Mouse (Mus musculus): ENCODE measurements around the gene Mecom. TPM values are rescaled to one million over a fixed set of nuclear protein-coding genes. Genes with fewer than 3 reads are reported as not detected.
A peak's percentile ranks its signal among the peaks of the same experiment; 100 is the strongest.

Mecom gene
- polyA plus RNA-seq, 1 experiment from 2014 or later = 44.4 TPM

DNA sequence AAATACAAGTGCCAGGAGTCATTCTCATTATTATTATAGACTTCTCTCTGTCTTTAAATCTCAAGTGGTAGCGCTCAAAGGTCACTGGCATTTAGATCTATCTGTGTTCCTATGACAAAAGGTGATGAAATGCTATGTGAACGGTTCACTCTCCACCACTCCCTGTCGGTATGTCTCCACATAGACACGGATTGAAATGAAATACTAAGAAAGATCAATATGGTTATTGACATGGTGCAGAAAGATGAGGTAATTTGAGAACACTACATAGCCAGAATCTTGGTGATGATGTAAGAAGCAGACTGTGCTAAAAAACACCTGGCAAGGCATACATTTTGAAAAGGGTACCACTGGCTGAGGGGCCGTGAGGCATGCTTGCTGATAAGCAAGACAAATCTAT lies 294.1 kb downstream of the Mecom start:
- no peaks in the 10 kb centered on the region for H3K36me3 ChIP-seq
- H3K27me3 ChIP-seq = no peaks in the 10 kb centered on the region; the same call in 1 of the 2 replicates
- no peak overlapping the region for H3K9ac ChIP-seq
- no peak for ATAC-seq (ENCODE audit: low FRiP score)
- H3K9me3 ChIP-seq (replicated peaks) = no peaks in the 10 kb centered on the region
- no peak overlapping the region for H3K27ac ChIP-seq
- WGBS = 76% methylated on average over 5 of the region's 5 CpGs
- no peak overlapping the region for H3K4me2 ChIP-seq (replicated peaks)
- H3K4me3 ChIP-seq = no peak overlapping the region
- H3K4me1 ChIP-seq = peaks cover 6% of the 10 kb centered on the region; the same call in 1 of the 2 replicates

DNA sequence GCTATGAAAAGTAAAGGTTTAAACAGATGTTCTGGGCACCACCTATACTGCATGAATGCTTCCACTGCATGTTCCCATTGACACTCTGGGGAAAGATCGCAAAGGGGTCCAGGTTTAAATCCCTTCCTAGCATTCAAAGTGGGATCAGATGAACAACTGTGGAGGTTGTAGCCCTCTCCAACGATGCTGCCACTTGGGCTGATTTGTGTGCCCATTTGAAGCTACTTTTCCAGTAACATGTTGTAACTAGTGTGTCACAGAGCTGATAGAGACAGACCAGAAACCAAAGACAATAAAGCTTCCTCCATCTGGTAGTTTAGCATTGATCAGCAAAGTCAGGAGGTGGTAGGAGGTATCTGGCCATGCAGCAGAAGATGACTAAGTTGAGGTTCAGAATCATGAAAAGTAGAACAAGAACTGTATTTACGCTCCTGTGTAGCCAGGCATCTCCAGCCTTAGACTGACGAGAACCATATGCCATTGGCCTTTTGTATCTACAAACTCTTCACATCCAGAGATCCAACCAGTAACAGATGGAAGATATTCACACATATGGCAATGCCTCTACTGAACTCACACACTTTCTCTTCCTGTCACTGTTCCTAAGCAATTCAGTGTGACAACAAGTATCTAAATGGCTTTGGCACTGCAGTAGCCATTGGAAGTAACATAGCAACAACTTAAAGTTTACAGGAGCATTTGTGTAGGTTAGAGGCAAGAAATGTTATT lies 299.0 kb downstream of the Mecom start:
- Histone ChIP-seq H3K9ac (no peak overlapping the region), H3K27me3 (no peaks in the 10 kb centered on the region; the same call in 1 of the 2 replicates), H3K4me3 (no peak overlapping the region), H3K27ac (no peak overlapping the region), H3K9me3 (replicated peaks) (no peaks in the 10 kb centered on the region), H3K4me1 (peaks cover 5% of the 10 kb centered on the region; the same call in 1 of the 2 replicates), H3K36me3 (no peaks in the 10 kb centered on the region), H3K4me2 (replicated peaks) (no peak overlapping the region)
- 87% methylated on average over 4 of the region's 4 CpGs for WGBS
- no peak for ATAC-seq (ENCODE audit: low FRiP score)

DNA sequence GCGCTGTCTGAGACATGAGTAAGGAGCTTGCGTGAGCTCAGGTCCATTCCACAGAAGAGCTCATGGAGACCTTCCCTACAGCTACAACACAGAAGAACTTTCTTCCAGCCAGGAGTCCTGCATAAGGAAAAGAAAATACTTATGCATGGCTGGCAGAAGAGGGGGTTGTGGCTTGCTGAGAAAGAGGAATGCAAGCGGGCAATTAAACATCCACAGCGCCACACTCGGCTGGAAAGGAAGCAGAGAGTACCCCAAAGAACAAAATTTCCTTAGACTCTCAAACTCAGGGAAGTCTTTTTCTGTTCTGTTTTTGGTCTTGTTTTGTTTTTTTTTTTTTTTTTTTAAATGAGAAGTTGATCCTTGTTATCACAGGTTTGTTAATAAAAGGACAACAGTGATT lies 300.6 kb downstream of the Mecom start:
- peaks cover 5% of the 10 kb centered on the region; the same call in 1 of the 2 replicates for H3K4me1 ChIP-seq
- ATAC-seq (ENCODE audit: low FRiP score) = no peak
- no peak overlapping the region for H3K27ac ChIP-seq
- H3K9me3 ChIP-seq (replicated peaks) = no peaks in the 10 kb centered on the region
- H3K9ac ChIP-seq = no peak overlapping the region
- H3K4me2 ChIP-seq (replicated peaks) = no peak overlapping the region
- H3K27me3 ChIP-seq = no peaks in the 10 kb centered on the region; the same call in 1 of the 2 replicates
- 81% methylated on average over 5 of the region's 5 CpGs for WGBS
- no peaks in the 10 kb centered on the region for H3K36me3 ChIP-seq
- no peak overlapping the region for H3K4me3 ChIP-seq

DNA sequence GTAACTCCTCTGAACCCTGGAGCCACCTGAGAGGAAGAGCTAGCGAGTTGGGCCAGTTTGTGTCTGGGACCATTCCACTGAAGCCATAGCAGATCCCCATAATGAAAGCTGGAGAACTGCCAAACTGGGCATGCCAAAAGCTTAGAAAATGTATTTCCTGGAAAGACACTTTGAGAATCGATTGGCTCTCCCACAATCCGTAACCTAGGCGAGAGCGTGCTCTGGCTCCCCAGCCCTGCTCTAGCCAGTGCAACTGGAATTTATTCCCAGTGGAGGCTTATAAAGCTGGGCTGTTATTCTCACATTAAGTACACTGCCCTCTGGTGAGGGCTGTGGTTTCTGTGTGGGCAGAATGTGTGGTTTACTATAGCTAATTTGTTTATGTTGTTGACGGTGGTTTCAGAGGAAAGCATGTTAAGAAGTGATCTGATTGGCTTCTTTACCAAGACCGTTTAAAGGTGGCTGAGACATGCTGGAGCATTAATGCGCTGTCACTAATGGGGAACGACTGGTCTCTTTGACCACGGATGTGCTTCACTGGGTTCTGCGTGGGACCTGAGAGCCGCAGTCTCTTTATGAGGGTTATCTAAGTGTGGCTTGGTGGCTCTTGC lies 301.3 kb downstream of the Mecom start:
- H3K4me3 ChIP-seq = no peak overlapping the region
- H3K9me3 ChIP-seq (replicated peaks) = no peaks in the 10 kb centered on the region
- H3K27ac ChIP-seq = no peak overlapping the region
- H3K36me3 ChIP-seq = no peaks in the 10 kb centered on the region
- no peak overlapping the region for H3K4me2 ChIP-seq (replicated peaks)
- WGBS = 85% methylated on average over 12 of the region's 12 CpGs
- peaks cover 5% of the 10 kb centered on the region; the same call in 1 of the 2 replicates for H3K4me1 ChIP-seq
- ATAC-seq (ENCODE audit: low FRiP score) = no peak
- H3K9ac ChIP-seq = no peak overlapping the region
- no peaks in the 10 kb centered on the region; the same call in 1 of the 2 replicates for H3K27me3 ChIP-seq

DNA sequence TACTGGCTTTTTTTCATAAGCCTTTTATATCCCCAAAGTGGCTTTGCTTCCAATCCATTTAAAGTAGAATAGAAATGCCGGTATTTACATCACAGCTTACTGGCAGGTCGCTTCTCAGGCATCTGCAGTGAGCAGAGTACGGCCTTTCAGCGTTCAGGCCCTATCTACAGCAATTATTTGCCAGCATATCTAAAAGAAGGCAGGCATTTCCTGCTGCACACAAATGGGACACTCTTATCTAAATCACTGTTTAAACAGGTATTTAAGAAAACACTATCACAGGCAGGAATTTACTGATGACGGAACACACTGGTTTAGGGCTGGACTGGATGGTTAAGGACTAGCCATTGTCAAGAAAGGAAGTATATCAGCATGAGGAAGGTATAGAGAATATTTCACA lies 301.9 kb downstream of the Mecom start:
- Histone ChIP-seq H3K9ac (no peak overlapping the region), H3K27me3 (no peaks in the 10 kb centered on the region; the same call in 1 of the 2 replicates), H3K4me3 (no peak overlapping the region), H3K36me3 (no peaks in the 10 kb centered on the region), H3K4me2 (replicated peaks) (no peak overlapping the region), H3K27ac (no peak overlapping the region), H3K4me1 (peaks cover 5% of the 10 kb centered on the region; the same call in 1 of the 2 replicates), H3K9me3 (replicated peaks) (no peaks in the 10 kb centered on the region)
- 80% methylated on average over 5 of the region's 5 CpGs for WGBS
- ATAC-seq (ENCODE audit: low FRiP score) = no peak

DNA sequence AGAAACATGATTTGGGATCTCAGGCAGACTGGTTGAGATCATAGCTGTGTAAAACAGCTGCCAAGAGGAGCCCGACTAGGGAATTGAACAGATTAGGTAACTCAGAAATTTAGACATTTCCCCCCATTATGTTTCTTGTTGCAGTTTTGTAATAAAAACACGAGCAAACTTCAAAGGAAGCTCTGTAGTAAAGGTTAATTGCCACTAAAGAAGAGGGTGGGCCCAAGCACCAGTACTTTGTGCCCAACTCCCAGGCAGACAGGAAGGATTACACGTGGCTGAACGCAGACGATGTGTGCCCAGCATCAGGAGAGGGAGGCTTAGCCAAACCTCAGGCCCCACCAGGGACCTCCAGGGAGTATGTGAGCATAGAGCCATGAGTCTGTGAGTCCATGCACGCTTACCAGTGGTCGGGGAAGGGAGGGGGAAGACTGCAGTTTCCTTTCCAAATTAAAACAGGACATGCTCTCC lies 303.4 kb downstream of the Mecom start:
- ATAC-seq (ENCODE audit: low FRiP score) = no peak
- Histone ChIP-seq H3K4me1 (peaks cover 5% of the 10 kb centered on the region; the same call in 1 of the 2 replicates), H3K27ac (no peak overlapping the region), H3K27me3 (no peaks in the 10 kb centered on the region; the same call in 1 of the 2 replicates), H3K36me3 (no peaks in the 10 kb centered on the region), H3K4me3 (no peak overlapping the region), H3K9ac (no peak overlapping the region), H3K9me3 (replicated peaks) (no peaks in the 10 kb centered on the region), H3K4me2 (replicated peaks) (no peak overlapping the region)
- WGBS = 49% methylated on average over 7 of the region's 7 CpGs

DNA sequence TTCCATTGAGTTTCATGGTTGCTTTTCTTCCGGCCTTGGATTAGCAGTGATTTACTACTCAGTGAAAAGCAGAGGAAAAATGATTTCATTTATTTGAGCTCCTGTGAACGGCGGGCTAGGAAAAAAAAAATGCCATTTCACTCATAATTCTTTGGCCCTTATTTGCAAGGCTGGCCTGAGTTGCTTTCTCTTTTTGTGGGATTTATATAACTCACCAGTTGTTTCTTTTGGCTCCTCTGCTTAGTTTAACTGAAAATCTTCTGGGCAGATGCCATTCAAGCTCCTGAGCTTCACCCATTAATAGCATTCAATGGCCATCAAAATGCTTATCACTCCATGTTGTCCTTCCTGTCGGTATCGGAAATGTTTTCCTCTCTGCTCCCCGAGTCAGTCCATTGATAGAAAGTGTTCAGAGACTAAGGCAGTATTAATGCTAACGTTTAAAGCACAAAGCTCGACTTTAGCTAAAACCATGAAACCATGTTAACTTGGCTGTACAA lies 304.0 kb downstream of the Mecom start:
- H3K9me3 ChIP-seq (replicated peaks) = no peaks in the 10 kb centered on the region
- ATAC-seq (ENCODE audit: low FRiP score) = no peak
- no peak overlapping the region for H3K4me2 ChIP-seq (replicated peaks)
- 80% methylated on average over 8 of the region's 8 CpGs for WGBS
- no peak overlapping the region for H3K27ac ChIP-seq
- H3K4me1 ChIP-seq = peaks cover 5% of the 10 kb centered on the region; the same call in 1 of the 2 replicates
- no peaks in the 10 kb centered on the region for H3K36me3 ChIP-seq
- H3K27me3 ChIP-seq = no peaks in the 10 kb centered on the region; the same call in 1 of the 2 replicates
- no peak overlapping the region for H3K9ac ChIP-seq
- H3K4me3 ChIP-seq = no peak overlapping the region

DNA sequence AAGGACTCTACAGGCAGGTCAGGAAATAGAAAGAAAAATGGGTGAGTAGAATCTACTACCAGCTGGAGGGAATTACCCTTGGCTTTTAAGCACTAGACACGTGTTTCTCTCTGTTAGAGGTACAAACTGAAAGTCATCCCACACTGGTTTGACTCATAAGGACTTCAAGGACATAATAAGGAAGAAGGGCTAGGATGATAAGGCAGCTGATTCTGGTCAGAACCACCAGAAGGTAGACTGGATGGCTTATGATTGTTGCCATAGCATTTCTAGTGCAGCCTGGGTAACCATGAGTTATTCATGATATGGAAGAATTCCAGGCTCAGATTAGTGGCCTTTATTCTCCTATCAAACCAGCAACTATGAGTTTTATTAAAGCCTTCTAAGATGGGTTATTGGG lies 308.4 kb downstream of the Mecom start:
- Histone ChIP-seq H3K27me3 (no peaks in the 10 kb centered on the region), H3K4me2 (replicated peaks) (no peak overlapping the region), H3K36me3 (no peaks in the 10 kb centered on the region), H3K9ac (no peak overlapping the region), H3K9me3 (replicated peaks) (no peaks in the 10 kb centered on the region), H3K27ac (no peak overlapping the region), H3K4me1 (peaks cover 2% of the 10 kb centered on the region; the same call in 1 of the 2 replicates), H3K4me3 (no peak overlapping the region)
- no peak for ATAC-seq (ENCODE audit: low FRiP score)
- 64% methylated on average over 1 of the region's 1 CpGs for WGBS

DNA sequence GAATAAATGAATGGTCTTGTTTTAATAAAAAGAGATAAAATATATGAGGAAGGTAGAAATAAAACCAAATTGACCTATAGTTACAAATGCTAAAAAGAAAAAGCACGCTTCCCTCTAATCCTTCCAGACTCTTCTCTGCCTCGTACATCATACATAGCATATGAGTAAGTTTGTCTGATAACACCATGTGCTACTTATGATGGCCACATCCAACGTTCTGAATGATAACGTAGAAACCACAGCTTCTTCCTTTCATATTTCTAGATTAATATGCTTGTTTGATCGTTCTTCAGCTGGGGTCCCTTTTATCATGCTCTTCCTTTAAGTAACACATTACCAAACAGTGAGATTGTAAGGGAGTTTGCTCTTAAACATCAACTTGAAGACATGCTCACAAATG lies 310.3 kb downstream of the Mecom start:
- ATAC-seq (ENCODE audit: low FRiP score) = no peak
- Histone ChIP-seq H3K9me3 (replicated peaks) (no peaks in the 10 kb centered on the region), H3K27ac (no peak overlapping the region), H3K9ac (no peak overlapping the region), H3K36me3 (no peaks in the 10 kb centered on the region), H3K4me2 (replicated peaks) (no peak overlapping the region), H3K4me1 (no peaks in the 10 kb centered on the region), H3K4me3 (no peak overlapping the region), H3K27me3 (no peaks in the 10 kb centered on the region)
- WGBS = 93% methylated on average over 5 of the region's 5 CpGs

DNA sequence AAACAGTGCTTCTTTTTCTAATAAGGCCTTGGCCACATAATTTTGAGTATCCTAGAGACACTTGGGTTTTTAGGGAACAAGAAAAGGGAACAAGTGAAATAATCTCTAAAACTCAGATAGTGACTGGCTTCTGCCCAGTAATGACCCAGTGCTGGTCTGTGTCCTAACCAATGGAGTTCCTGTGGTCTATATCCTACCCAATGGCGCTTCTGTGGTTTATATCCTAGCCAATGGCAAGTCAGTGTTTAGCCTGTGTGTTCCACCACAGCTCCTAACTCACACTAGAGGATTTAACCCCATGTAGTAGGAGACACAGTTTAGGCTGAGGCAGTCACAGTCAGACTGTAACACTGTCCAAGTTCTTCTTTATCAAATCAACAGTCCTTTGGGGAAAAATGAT lies 313.8 kb downstream of the Mecom start:
- H3K27ac ChIP-seq = no peak overlapping the region
- H3K9ac ChIP-seq = no peak overlapping the region
- no peaks in the 10 kb centered on the region for H3K9me3 ChIP-seq (replicated peaks)
- WGBS = 91% methylated on average over 1 of the region's 1 CpGs
- no peaks in the 10 kb centered on the region for H3K27me3 ChIP-seq
- no peaks in the 10 kb centered on the region for H3K4me1 ChIP-seq
- no peak overlapping the region for H3K4me3 ChIP-seq
- H3K4me2 ChIP-seq (replicated peaks) = no peak overlapping the region
- no peaks in the 10 kb centered on the region for H3K36me3 ChIP-seq
- ATAC-seq (ENCODE audit: low FRiP score) = no peak

DNA sequence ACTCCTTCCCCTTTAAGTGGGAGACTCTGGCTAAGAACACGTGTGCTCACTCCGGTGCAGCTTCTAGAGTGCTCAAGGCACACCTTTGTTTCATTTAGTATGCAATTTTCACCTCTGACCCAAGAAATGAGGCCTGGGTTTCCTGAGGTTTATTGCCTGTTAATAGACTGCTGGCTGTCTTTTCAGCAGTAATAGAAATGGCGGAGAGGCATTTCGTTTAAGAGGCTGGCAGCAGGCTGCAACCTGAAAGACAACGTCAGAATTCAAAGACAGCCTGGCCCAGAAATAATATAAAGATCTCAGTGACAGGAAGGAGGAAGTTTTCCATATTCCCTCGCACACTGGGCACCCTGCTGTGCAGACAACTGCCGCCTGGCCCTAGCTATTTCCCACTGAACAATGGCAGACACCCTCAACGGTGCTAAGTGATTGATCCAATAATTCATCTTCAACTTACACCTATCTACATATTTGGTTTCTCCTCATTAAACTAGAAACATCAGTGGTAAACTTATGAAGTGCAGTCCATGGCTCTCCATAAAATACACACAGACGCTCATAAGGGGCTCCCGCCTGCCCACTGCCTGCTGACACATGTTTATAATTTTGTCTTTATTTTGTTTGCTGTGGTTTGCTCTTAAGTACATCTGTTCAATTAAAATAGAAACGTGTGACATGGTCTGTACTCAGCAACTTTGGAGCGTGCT lies 319.7 kb downstream of the Mecom start:
- Histone ChIP-seq H3K4me3 (no peak overlapping the region), H3K27me3 (peaks cover 10% of the 10 kb centered on the region), H3K9ac (no peak overlapping the region), H3K36me3 (no peaks in the 10 kb centered on the region), H3K27ac (peak overlapping the region; percentile 37; the same call in 1 of the 2 replicates), H3K4me1 (peaks cover 25% of the 10 kb centered on the region), H3K9me3 (replicated peaks) (no peaks in the 10 kb centered on the region), H3K4me2 (replicated peaks) (no peak overlapping the region)
- WGBS = 36% methylated on average over 12 of the region's 12 CpGs
- no peak for ATAC-seq (ENCODE audit: low FRiP score)

DNA sequence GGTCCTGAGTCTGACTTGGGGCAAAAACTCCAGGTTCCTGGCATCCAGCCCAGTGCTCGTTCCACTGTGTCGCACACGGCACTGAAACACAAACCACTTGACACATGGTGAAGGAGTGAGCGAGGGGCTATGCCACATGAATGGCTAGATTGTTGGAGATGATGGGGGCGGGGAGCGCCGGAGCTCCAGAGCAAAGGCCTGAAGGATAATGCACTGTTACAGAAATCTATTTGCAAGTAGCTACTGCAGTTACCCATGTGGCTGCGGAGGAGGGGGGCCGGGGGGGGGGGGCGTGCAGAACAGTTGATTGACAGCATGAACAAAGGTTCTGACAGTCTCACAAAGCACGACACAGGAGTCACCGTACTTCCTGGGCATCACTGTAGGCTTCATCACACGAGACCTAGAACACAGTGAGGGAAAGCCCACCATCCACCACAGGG lies 320.9 kb downstream of the Mecom start:
- Histone ChIP-seq H3K4me2 (replicated peaks) (no peak overlapping the region; the same call in 1 of the 2 replicates), H3K9ac (no peak overlapping the region), H3K36me3 (no peaks in the 10 kb centered on the region), H3K27me3 (peaks cover 13% of the 10 kb centered on the region), H3K27ac (peak overlapping the region; percentile 57), H3K9me3 (replicated peaks) (no peaks in the 10 kb centered on the region), H3K4me3 (no peak overlapping the region), H3K4me1 (peaks cover 25% of the 10 kb centered on the region)
- WGBS = 16% methylated on average over 12 of the region's 13 CpGs
- peak; percentile 96 for ATAC-seq (ENCODE audit: low FRiP score)
